Mouse (Mus musculus): ENCODE measurements around the gene Fbln5.

The Fbln5 gene

DNA sequence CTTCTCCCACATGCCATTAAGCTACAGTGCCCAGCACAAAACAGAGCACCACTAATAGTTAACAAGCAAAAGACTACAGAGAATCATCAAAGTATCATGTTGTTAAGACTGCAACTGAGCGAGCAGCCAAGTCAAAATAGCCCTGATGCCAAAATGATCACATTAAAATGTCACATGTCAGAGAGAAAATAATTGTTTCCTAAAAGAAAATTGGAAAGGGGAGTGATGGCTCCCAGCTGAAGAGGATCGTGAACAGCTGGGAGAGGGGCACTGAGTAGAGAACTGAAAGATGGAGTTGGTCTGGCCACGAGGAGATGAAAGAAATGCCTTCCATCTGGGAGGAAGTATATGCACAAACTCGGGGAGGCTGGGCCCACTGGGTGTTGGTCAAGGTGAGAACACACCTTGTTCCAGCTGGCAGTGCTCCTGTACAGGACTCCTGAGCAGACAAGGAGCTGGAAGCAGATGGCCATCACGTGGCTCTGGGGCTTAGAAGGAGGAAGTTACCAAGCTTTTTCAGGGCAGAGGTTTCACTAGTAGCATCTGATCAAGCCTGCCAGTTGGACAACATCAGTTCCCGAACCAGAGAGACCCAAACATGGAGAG lies 59.3 kb downstream of the Fbln5 start:
- no peak for DNase-seq

DNA sequence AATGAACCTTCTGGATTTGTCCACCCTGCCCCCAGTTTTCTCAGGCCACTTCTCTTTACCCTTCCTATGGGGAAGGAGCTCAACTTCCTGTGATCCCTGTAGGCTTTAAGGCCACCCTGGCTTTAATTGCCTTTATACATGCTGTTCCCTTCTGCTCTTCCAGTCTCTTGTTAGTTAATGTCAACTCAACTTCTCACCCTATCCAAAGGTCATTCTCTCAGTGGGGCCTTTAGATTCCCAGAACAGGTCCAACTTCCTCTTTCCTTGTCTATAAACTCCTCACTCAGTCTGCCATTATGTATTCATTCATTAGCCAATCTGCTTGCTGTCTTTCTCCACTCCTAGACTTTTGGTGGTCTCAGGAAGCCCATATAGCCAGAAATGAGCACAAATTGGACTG lies 60.2 kb downstream of the Fbln5 start:
- no peak for DNase-seq

DNA sequence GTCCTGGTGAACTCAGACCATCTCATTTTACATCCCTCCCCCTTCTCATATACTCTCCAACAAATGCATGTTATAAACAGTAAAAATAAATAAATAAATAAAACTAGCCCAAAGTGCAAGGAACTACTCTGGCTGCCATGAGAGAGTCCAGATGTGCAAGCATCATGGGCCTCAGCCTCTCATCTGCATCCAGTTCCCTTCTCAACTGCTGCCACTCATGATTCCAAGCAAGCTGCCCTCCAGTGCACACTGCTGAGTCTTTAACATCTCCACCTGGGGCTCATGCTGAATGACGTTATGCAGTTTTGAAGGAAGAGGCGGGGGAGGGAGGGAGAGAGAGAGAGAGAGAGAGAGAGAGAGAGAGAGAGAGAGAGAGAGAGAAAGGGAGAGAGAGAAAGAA lies 76.5 kb downstream of the Fbln5 start:
- DNase-seq: no peak

DNA sequence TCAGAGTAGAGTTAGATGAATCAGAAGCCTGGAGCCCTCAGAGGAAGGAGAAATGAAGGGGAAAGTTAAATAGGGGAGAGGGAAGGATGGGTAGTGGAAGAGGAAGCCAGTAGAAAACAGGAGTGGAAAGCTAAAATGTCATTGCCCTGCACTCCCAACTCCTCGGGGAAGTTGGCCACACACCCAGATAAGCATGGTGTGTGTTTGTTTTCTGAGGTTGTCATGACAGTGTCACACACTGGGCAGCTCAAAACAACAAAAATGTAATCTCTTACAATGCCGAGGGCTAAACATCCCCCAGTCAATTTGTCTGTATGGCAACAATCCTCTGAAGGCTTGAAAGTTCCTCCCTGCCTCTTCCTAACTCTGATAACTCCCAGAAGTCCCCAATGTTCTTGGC lies 78.4 kb downstream of the Fbln5 start:
- no peak for DNase-seq

DNA sequence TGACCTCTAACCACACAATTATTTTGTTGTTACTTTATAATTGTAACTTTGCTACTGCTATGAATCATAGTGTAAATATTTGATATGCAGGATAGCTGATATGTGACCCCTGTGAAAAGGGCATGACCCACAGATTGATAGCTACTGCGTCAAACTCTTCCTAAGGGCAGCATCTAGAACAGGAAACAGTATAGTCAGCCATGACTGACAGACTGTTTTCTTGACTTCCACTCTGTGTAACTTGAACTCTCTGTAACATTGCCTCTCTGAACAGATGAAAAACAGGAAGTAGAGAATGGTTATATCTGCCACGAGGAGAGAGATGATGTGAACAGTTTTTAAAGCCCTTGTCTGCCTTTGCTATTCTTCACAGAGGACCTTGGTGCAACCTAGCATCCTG lies 78.8 kb downstream of the Fbln5 start:
- DNase-seq: no peak

DNA sequence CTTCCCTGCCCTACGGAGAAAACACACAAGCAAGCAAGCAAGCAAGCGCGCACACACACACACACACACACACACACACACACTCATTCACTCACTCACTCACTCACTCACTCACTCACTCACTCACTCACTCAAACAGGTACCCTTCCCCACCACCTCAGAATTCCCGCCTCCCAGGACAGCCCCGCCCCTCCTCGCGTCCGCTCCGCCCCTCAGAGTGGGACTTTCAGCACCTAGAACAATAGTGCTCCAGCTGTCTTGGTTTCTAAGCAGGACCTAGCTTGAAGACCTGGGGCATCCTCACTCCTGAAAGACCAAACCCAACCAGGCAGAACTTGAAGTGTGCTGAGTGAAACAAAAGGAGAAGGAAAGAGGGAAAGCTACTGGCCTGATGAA lies 100.1 kb downstream of the Fbln5 start:
- no peak for DNase-seq

DNA sequence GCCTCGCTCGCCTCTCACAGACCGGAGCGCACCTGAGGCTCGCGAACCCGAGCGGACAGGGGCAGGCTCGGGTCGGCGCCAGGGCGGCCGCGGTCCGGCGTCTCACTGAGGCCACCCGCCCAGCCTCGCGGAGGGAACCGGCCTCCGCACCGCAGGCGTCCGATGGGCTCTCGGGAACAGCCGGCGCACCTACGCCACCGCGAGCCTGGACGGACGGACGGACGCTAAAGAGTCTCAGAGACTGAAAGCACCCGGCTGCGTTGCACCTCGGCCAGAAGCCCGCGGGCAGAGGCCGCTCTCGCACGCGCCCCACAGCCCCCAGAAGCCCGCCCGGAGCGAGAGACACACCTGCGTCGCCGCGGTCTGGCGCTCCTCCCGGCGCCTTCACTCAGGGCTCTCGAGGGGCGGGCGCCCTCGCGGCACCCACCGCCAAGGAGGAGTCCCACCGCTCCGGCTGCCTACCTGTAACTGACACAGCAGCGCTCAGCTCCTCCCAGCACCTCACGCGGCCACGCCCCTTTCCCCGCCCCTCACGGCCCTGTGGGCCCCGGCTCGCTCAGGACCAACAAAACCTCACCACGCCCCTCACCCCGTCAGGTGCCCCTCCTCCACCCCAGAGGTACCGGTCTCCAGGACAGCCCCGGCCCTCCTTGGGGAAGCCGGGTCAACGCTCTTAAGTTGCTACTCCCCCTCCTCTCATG lies 100.7 kb downstream of the Fbln5 start, which contains the start of gene Tc2n:
Gene Tc2n (minus strand): TSS at position 470 of the 701 bp plus-strand sequence.
- peak; percentile 1 for DNase-seq

DNA sequence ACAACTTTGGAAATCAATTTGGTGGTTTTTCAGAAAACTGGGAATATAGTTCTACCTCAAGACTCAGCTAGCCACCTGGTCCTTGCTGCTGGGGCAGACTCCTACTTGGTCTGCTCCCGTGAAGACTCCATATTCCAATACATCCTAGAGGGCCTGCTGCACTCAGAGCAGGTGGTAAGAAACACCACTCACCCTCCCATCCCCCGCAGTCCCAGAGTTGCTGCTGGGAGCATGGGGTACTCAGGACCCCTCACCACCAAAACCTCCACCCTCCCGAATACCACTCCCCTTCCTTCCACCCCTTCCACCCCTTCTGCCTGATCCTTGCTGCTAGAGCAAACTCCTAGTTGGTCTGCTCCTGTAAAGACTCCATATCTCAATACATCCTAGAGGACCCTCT lies 119.7 kb downstream of the Fbln5 start:
- DNase-seq: no peak
